Mouse (Mus musculus): ENCODE measurements at regions not wholly inside any gene's neighbourhood (a gene's known extent, or its start where the extent isn't known, plus 50 kb on each side); places are given as distances from the start of the nearest gene placed in this dataset.

- no peak for DNase-seq
Measured at GRCm38 (mm10) chr16:49965528-49966250, 165.4 kb downstream of the Cd47 start.

GRCm38 (mm10) chr16:49966251-49966588 is 165.9 kb downstream of the Cd47 start:
- no peak for DNase-seq

GRCm38 (mm10) chr16:49967110-49967509 is 166.8 kb downstream of the Cd47 start:
- no peak for DNase-seq

GRCm38 (mm10) chr16:49968291-49968870 is 168.0 kb downstream of the Cd47 start:
- DNase-seq = no peak

- no peak for DNase-seq
Measured at GRCm38 (mm10) chr16:49969035-49969434, 168.7 kb downstream of the Cd47 start.

GRCm38 (mm10) chr16:49969693-49970296 is 169.5 kb downstream of the Cd47 start:
- no peak for DNase-seq

- DNase-seq = no peak
Measured at GRCm38 (mm10) chr16:49970297-49970804, 170.0 kb downstream of the Cd47 start.

GRCm38 (mm10) chr16:49971141-49971555 is 170.8 kb downstream of the Cd47 start:
- no peak for DNase-seq

- peak; percentile 13 for DNase-seq
Measured at GRCm38 (mm10) chr16:49977276-49977675, 176.9 kb downstream of the Cd47 start.

- DNase-seq = no peak
Measured at GRCm38 (mm10) chr16:49979426-49979940, 179.2 kb downstream of the Cd47 start.

GRCm38 (mm10) chr16:49980178-49980646 is 179.9 kb downstream of the Cd47 start:
- DNase-seq = peak; percentile 31

GRCm38 (mm10) chr16:49982180-49982579 is 181.8 kb downstream of the Cd47 start:
- no peak for DNase-seq

- no peak for DNase-seq
Measured at GRCm38 (mm10) chr16:49985082-49986076, 185.0 kb downstream of the Cd47 start.

- no peak for DNase-seq
Measured at GRCm38 (mm10) chr16:49986954-49987353, 186.6 kb downstream of the Cd47 start.

- DNase-seq = peak; percentile 11
Measured at GRCm38 (mm10) chr16:49995822-49996221, 195.5 kb downstream of the Cd47 start.

GRCm38 (mm10) chr16:49996593-49996992 is 196.3 kb downstream of the Cd47 start:
- no peak for DNase-seq

- DNase-seq = peak; percentile 61
Measured at GRCm38 (mm10) chr16:49997040-49997439, 196.7 kb downstream of the Cd47 start.

- no peak for DNase-seq
Measured at GRCm38 (mm10) chr16:50000805-50001204, 200.5 kb downstream of the Cd47 start.

- no peak for DNase-seq
Measured at GRCm38 (mm10) chr16:50001662-50002455, 201.5 kb downstream of the Cd47 start.

- DNase-seq = no peak
Measured at GRCm38 (mm10) chr16:50002456-50002788, 202.1 kb downstream of the Cd47 start.

GRCm38 (mm10) chr16:50009046-50009445 is 208.7 kb downstream of the Cd47 start:
- no peak for DNase-seq

All from gastrocnemius, postnatal 25 days (tissue).